Mouse (Mus musculus): ENCODE data around the gene Msl2. TPM values are rescaled to one million over a fixed set of nuclear protein-coding genes. Genes with fewer than 3 reads are reported as not detected.

Gene Msl2
- total RNA-seq, 1 experiment from 2014 or later = 42.5 TPM

DNA sequence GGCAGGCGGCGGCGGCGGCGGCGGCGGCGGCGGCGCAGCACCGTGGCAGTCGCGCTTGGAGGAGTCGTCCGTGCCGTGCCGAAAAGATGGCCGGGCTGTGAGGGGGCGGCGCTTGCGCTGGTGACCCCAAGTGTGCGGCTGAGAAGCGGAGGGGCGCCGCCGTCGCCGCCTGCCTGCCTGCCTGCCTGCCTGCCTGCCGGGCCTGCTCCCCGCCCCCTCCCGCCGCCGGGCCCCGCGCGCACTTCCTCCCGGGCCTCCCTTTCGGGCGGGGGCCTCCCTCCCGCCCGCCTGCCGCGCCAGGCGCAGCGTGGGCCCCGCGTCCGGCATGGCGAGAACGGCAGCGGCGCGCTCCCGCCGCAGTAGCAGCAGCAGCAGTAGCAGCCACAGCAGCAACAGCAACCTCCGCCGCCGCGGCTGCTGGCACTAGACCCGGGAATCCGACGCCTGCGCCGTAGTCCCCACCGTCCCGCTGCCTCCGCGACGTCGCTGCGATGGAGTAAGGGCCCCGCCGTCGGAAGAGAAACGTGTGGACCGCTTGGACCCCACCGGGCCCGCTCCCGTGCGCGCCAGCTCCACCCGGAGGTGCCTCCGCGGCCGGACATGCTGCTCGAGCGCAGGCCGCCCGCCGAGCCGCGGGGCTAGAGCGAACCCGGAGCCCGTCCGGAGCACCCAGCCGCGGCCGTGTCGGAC, 576 bp downstream of the Msl2 start:
- peak; percentile 94 for DNase-seq

GRCm38 (mm10) chr9:101075091-101075581, 1.2 kb downstream of the Msl2 start:
- DNase-seq = peak; percentile 41

GRCm38 (mm10) chr9:101075694-101076093, 1.8 kb downstream of the Msl2 start:
- DNase-seq = no peak

GRCm38 (mm10) chr9:101076095-101076875, 2.4 kb downstream of the Msl2 start:
- DNase-seq = peak; percentile 60

GRCm38 (mm10) chr9:101077486-101077885, 3.6 kb downstream of the Msl2 start:
- no peak for DNase-seq

DNA sequence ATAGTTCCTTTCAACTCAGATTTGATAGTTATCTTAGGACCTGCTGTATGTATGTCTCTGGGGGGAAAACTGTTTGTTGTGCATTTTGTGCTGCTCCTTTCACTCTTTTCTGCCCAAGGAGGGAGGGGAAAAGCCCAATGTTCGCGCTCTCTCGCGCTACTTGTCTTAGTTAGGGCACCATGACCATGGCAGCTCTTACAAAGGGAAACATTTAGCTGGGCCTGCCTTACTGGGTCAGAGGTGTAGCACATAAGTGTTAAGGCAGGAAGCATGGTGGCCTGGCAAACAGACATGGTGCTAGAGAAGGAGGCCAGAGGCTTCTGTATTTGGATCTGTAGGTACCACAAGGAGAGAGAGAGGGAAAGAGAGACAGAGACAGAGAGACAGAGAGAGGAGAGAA, 4.7 kb downstream of the Msl2 start:
- DNase-seq = no peak

GRCm38 (mm10) chr9:101080046-101080685, 6.3 kb downstream of the Msl2 start:
- no peak for DNase-seq

DNA sequence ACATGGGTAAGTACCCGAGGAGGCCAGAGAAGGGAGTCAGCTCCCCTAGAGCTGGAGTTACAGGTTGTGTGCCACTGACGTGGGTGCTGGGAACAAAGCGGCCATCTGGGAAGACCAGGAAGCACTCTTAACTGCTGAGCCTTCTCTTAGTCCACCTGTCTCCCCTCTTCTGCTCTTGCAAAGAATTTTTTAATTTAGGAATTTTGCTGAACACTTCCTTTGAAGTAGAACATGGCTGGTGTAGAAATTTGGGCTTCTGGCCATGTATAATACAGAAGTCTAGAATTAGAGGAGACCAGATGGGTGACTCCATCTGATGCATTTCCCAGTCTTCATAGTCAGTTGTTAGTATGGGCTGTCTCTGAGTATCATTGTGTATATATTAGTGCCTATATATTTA, 9.8 kb downstream of the Msl2 start:
- DNase-seq = no peak

DNA sequence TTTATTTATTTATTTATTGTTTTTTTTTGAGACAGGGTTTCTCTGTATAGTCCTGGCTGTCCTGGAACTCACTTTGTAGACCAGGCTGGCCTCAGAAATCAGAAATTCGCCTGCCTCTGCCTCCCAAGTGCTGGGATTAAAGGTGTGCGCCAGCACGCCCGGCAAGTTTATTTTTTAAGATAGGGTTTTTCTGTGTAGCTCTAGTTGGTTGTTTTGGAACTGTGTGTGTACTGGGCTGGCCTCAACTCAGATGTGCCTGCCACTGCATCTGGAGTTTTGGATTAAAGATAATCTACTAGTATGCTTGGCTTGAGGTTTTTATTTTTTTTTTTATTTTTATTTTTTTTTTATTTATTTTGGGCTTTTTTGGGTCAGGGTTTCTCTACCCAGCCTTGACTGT, 21.5 kb downstream of the Msl2 start:
- DNase-seq = no peak

DNA sequence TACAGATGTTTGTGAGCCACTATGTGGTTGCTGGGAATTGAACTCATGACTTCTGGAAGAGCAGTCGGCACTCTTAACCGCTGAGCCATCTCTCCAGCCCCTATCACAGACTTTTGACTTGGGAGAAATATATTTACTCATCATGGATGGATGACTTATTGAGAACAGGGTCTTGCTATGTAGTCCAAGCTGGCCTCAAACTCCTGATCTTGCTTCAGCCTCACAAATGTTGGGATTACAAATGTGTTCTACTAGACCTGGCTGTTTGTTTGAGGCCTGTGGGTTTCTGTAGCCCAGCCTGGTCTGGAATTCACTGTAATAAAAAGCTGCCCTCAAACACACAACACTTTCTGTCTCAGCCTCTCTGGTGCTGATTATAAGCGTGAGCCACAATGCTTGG, 22.6 kb downstream of the Msl2 start:
- no peak for DNase-seq

DNA sequence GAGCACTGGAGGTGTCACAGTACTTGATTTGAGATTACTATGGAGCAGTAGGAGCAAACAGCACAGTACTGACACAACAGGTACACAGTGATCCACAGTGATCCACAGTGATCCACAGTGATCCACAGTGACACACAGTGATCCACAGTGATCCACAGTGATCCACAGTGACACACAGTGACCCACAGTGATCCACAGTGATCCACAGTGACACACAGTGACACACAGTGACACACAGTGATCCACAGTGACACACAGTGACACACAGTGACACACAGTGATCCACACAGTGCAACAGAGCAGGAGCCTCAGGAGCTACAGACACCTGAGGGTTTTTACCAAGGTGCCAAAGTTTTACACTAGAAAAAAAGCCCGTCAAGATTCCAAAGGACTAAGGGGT, 23.6 kb downstream of the Msl2 start:
- DNase-seq = no peak

GRCm38 (mm10) chr9:101099445-101099844, 25.5 kb downstream of the Msl2 start:
- no peak for DNase-seq

GRCm38 (mm10) chr9:101100163-101100562, 26.3 kb downstream of the Msl2 start:
- DNase-seq = no peak

DNA sequence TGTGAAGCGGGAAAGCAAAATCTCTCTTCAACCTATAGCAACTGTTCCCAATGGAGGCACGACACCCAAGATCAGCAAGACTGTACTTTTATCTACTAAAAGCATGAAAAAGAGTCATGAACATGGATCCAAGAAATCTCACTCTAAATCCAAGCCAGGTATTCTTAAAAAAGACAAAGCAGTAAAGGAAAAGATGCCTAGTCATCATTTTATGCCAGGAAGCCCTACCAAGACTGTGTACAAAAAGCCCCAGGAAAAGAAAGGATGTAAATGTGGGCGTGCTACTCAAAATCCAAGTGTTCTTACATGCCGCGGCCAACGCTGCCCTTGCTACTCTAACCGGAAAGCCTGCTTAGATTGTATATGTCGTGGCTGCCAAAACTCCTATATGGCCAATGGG, 27.6 kb downstream of the Msl2 start:
- no peak for DNase-seq

- no peak for DNase-seq
Observed at GRCm38 (mm10) chr9:101102288-101102687, 28.4 kb downstream of the Msl2 start.

GRCm38 (mm10) chr9:101104931-101105330, 31.0 kb downstream of the Msl2 start:
- DNase-seq = no peak

DNA sequence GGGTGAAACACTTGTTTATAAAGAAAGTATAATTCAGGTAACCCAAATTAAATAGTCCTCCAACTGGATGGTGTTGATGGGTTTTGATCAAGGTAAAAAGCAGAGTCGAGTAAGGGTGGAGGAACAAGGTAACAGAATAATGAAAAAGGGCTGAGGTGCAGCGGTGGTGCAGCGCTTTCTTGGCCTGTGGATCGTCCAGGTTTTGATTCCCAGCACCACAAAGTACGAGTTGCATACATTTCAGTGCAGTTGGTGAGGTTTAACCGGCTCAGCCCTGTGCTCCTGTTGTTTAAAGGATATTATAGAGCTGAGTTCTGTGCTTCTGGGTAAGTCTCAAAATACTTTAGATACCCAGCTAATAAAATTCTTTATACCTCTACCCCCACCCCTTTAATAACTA, 31.8 kb downstream of the Msl2 start:
- no peak for DNase-seq

GRCm38 (mm10) chr9:101107386-101107785, 33.5 kb downstream of the Msl2 start:
- peak; percentile 71 for DNase-seq

DNA sequence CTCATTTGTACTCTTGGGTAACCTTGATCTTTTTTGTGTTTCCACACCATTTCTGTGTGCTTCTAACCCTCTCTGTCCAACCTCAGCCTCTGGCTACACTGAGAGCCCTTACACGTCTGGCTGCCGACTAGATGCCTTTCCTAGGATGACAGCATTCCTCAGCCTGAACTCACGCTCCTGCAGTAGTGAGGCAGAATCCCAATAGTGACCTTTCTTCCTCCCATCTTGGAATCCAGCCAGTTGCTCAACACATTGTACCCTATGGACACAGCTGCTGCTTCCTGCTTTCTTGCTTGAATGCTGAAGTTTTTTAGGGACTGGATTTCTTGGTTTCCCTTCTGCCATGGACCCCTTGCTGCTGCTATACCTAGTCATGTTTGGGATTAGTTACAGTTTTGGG, 36.1 kb downstream of the Msl2 start:
- DNase-seq = peak; percentile 53

- DNase-seq = no peak
Observed at GRCm38 (mm10) chr9:101113317-101113716, 39.4 kb downstream of the Msl2 start.

DNA sequence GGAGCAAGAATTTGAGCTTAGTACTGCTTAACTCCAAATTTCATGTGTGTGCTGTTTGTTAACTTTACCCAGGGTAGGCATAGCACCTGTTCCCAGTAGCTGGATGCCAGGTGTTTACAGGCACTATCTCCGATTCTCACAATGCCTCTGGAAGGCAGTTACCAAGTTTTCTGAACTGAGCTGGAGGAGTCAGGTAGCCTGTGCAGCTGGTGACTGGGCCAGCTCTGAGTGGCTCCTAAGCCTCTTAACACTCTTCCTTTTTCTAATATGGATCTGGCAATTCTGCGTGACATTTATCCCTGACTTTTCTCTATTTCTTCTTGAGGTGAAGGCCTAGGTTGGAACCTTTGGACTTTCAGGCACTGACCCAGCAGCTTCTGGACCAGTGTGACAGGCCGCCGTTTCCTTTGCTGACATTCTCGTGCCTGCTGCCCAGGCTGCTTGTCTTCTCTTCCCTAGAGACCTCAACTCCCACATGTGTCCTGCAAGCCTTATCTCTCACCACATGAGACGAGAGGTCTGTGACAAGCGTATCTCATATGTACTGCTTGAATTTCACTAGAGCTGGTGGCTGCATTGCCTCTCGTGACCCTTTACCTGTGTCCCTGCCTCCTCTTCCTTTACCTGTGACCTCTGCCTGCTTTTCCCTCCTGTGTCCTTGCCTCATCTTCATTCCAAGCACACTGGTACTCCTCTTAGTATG, 40.4 kb downstream of the Msl2 start:
- DNase-seq = no peak

DNA sequence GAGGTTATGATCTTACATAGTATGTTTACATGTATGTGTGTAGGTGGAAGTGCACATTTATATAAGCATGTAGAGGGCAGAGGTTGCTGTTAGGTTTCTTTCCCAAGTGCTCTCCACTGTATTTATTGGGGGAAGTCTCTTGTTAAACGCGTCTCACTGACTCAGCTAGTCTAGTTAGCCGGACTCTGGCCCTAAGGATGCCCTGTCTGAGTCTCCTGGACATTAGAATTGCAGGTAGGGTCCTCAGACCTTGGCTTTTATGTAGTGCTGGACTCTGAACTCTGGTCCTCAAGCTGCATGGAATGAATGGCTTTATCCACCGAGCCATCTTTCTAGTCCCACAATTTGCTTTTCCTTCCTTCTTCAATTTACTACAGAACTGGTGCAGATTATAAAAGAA, 69.7 kb downstream of the Msl2 start:
- DNase-seq = no peak

GRCm38 (mm10) chr9:101152872-101153271, 79.0 kb downstream of the Msl2 start:
- DNase-seq = no peak

Measured in adrenal gland, postnatal 14 days (tissue).